In genomic region chr14:59182732-59183131, GRCm38 (mm10) we compare ENCODE assay signal across 46 mouse cellular contexts. TPM values are rescaled to one million over a fixed set of nuclear protein-coding genes. Genes with fewer than 3 reads are reported as not detected.
"Had no signal": no experiment of that assay in that cellular context is flagged by ENCODE, and none has a peak within 500 bp of the region (broad histone marks: within the 10 kb centered on the region; RNA-seq: fewer than 3 reads in every experiment).

No protein-coding gene starts in this region.

- DNase-seq: left cerebral cortex, postnatal 4 days; liver; liver, embryonic 13.5 days; liver, postnatal 0 days; lung, adult 18-20 months; lung, adult 2 months; lung, embryonic 14.5 days; lung, postnatal 10 days; lung, postnatal 14 days; lung, postnatal 36 days; lung, postnatal 4 days; midbrain, embryonic 14.5 days had no signal

- H3K4me1 ChIP-seq: limb, embryonic 10.5 days; limb, embryonic 12.5 days; limb, embryonic 13.5 days; limb, embryonic 15.5 days; liver, embryonic 12.5 days; liver, embryonic 13.5 days; liver, embryonic 15.5 days; lung, embryonic 15.5 days; midbrain, embryonic 10.5 days; midbrain, embryonic 12.5 days; midbrain, embryonic 13.5 days; midbrain, embryonic 15.5 days; neural tube, embryonic 12.5 days had no signal

- H3K36me3 ChIP-seq: limb, embryonic 10.5 days; limb, embryonic 12.5 days; limb, embryonic 13.5 days; limb, embryonic 15.5 days; liver, embryonic 12.5 days; liver, embryonic 13.5 days; liver, embryonic 15.5 days; lung, embryonic 15.5 days; midbrain, embryonic 10.5 days; midbrain, embryonic 12.5 days; midbrain, embryonic 13.5 days; midbrain, embryonic 15.5 days; neural tube, embryonic 12.5 days had no signal

- H3K9me3 ChIP-seq: limb, embryonic 10.5 days; limb, embryonic 12.5 days; limb, embryonic 13.5 days; limb, embryonic 15.5 days; liver, embryonic 12.5 days; liver, embryonic 13.5 days; liver, embryonic 15.5 days; lung, embryonic 15.5 days; midbrain, embryonic 10.5 days; midbrain, embryonic 12.5 days; midbrain, embryonic 13.5 days; midbrain, embryonic 15.5 days; neural tube, embryonic 12.5 days had no signal

- H3K4me3 ChIP-seq: limb, embryonic 10.5 days; limb, embryonic 12.5 days; limb, embryonic 13.5 days; limb, embryonic 15.5 days; liver, embryonic 12.5 days; liver, embryonic 13.5 days; liver, embryonic 15.5 days; lung, embryonic 15.5 days; megakaryocyte, embryonic 14.5 days; midbrain, embryonic 10.5 days; midbrain, embryonic 12.5 days; midbrain, embryonic 13.5 days; midbrain, embryonic 15.5 days; neural tube, embryonic 12.5 days had no signal

- H3K4me2 ChIP-seq: limb, embryonic 12.5 days; limb, embryonic 13.5 days; limb, embryonic 15.5 days; liver, embryonic 11.5 days; liver, embryonic 12.5 days; liver, embryonic 13.5 days; liver, embryonic 15.5 days; lung, embryonic 14.5 days; lung, embryonic 15.5 days; midbrain, embryonic 11.5 days; midbrain, embryonic 12.5 days; midbrain, embryonic 13.5 days; midbrain, embryonic 15.5 days; neural tube, embryonic 12.5 days had no signal

- H3K9ac ChIP-seq: limb, embryonic 12.5 days; limb, embryonic 13.5 days; limb, embryonic 15.5 days; liver, embryonic 12.5 days; liver, embryonic 13.5 days; liver, embryonic 14.5 days; liver, embryonic 15.5 days; liver, postnatal 0 days; lung, embryonic 14.5 days; lung, embryonic 15.5 days; midbrain, embryonic 12.5 days; midbrain, embryonic 13.5 days; midbrain, embryonic 15.5 days; neural tube, embryonic 12.5 days had no signal

- ATAC-seq: liver, embryonic 12.5 days; liver, postnatal 0 days; lung, postnatal 0 days; midbrain, embryonic 13.5 days; midbrain, embryonic 15.5 days; midbrain, embryonic 16.5 days had no signal

- H3K27ac ChIP-seq: limb, embryonic 10.5 days; limb, embryonic 12.5 days; limb, embryonic 13.5 days; limb, embryonic 15.5 days; liver, embryonic 12.5 days; liver, embryonic 13.5 days; liver, embryonic 14.5 days; liver, embryonic 15.5 days; lung, embryonic 15.5 days; macrophage; midbrain, embryonic 10.5 days; midbrain, embryonic 12.5 days; midbrain, embryonic 13.5 days; midbrain, embryonic 15.5 days; neural tube, embryonic 12.5 days had no signal

- H3K27me3 ChIP-seq: limb, embryonic 12.5 days; limb, embryonic 13.5 days; limb, embryonic 15.5 days; liver, embryonic 12.5 days; liver, embryonic 13.5 days; liver, embryonic 15.5 days; lung, embryonic 15.5 days; megakaryocyte, embryonic 14.5 days; midbrain, embryonic 12.5 days; midbrain, embryonic 13.5 days; midbrain, embryonic 15.5 days; neural tube, embryonic 12.5 days had no signal

RNA-seq across cellular contexts. Expression of gene Gm5142, which starts 4.2 kb away (rescaled TPM):
- total RNA-seq: left cerebral cortex, postnatal 10 days; left cerebral cortex, postnatal 14 days; left cerebral cortex, postnatal 25 days; left cerebral cortex, postnatal 36 days; left cerebral cortex, postnatal 4 days; liver, adult 2 months; megakaryocyte progenitor cell, adult 5-6 weeks; megakaryocyte, adult 5-6 weeks; megakaryocyte-erythroid progenitor cell, adult 5-6 weeks; midbrain, postnatal 0 days; monocyte, adult 5-6 weeks had no signal
- polyA plus RNA-seq: limb, embryonic 10.5 days; limb, embryonic 11.5 days; limb, embryonic 12.5 days; limb, embryonic 13.5 days; limb, embryonic 14.5 days; limb, embryonic 15.5 days; liver, adult 2 months; liver, embryonic 11.5 days; liver, embryonic 12.5 days; liver, embryonic 13.5 days; liver, embryonic 14.5 days; liver, embryonic 15.5 days; liver, embryonic 16.5 days; liver, postnatal 0 days; lung, adult 2 months; lung, embryonic 14.5 days; lung, embryonic 15.5 days; lung, embryonic 16.5 days; lung, postnatal 0 days; macrophage; midbrain, embryonic 10.5 days; midbrain, embryonic 11.5 days; midbrain, embryonic 12.5 days; midbrain, embryonic 13.5 days; midbrain, embryonic 14.5 days; midbrain, embryonic 15.5 days; midbrain, embryonic 16.5 days; midbrain, postnatal 0 days; neural tube, embryonic 11.5 days; neural tube, embryonic 12.5 days had no signal

RNA-seq across cellular contexts. Expression of gene 1700129C05Rik, which starts 40.0 kb away (rescaled TPM):
- total RNA-seq: left cerebral cortex, postnatal 10 days; left cerebral cortex, postnatal 14 days; left cerebral cortex, postnatal 25 days; left cerebral cortex, postnatal 36 days; left cerebral cortex, postnatal 4 days; liver, adult 2 months; megakaryocyte progenitor cell, adult 5-6 weeks; megakaryocyte, adult 5-6 weeks; megakaryocyte-erythroid progenitor cell, adult 5-6 weeks; midbrain, postnatal 0 days; monocyte, adult 5-6 weeks had no signal
- polyA plus RNA-seq: limb, embryonic 10.5 days; limb, embryonic 11.5 days; limb, embryonic 12.5 days; limb, embryonic 13.5 days; limb, embryonic 14.5 days; limb, embryonic 15.5 days; liver, adult 2 months; liver, embryonic 11.5 days; liver, embryonic 12.5 days; liver, embryonic 13.5 days; liver, embryonic 14.5 days; liver, embryonic 15.5 days; liver, embryonic 16.5 days; liver, postnatal 0 days; lung, adult 2 months; lung, embryonic 14.5 days; lung, embryonic 15.5 days; lung, embryonic 16.5 days; lung, postnatal 0 days; macrophage; midbrain, embryonic 10.5 days; midbrain, embryonic 11.5 days; midbrain, embryonic 12.5 days; midbrain, embryonic 13.5 days; midbrain, embryonic 14.5 days; midbrain, embryonic 15.5 days; midbrain, embryonic 16.5 days; midbrain, postnatal 0 days; neural tube, embryonic 11.5 days; neural tube, embryonic 12.5 days had no signal
